Mouse (Mus musculus) erythroblast, embryonic 14.5 days (primary cell): ENCODE measurements around the gene Olfr1043.

Source experiments
- GATA1 ChIP-seq: IDR thresholded peaks from 2 replicates; pipeline ENCODE4 v1.6.1; 2012; ENCODE audit warnings: low read length, inconsistent platforms, mixed read lengths
- TAL1 ChIP-seq: IDR thresholded peaks from 3 replicates; pipeline ENCODE4 v1.6.1; 2012; ENCODE audit warnings: low read length, inconsistent platforms, mixed read lengths

DNA sequence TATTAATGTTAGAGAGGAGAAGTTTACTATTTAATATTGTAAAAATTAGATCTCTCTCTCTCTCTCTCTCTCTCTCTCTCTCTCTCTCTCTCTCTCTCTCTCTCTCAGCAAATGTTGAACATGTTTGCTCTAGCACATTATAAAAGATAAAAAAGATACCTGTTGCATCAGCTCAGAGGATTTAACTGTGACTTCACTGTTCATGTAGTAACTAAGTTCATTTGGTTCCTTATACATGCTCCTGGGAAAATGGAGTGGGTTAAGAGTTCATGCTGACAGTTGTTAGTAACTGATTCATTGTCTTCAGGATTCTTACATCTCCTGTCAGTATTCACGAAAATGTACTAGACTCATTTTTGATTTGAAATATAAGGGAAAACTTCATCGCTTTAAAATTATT is at the start of gene Olfr1043:
- TF ChIP-seq GATA1 = no peak
- no peak for TF ChIP-seq TAL1
